Mouse (Mus musculus): ENCODE results near the gene Nelfb. TPM values are rescaled to one million over a fixed set of nuclear protein-coding genes. Genes with fewer than 3 reads are reported as not detected.
A peak's percentile ranks its signal among the peaks of the same experiment; 100 is the strongest.

Gene Nelfb
- polyA plus RNA-seq, 1 experiment from 2014 or later: 117 TPM

DNA sequence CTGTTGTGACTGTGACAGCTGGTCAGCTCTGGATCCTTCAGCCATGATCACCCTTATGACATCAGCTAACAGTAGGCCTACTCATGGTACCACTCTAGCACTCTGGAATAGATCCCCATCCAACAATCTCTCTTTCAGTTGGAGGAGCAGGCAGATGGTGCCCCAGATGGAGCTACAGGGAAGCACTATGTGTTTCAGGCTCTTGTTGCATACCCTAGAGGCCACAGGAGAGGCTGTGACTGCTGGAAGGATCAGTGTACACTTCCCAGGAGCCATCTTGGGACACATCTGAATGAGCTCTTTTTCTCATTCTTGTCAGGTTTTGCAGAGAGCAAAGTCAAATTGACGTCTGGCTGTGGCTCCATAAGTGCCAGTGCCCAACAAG is 39.5 kb downstream of the Nelfb start:
- Histone ChIP-seq H3K9ac (no peak overlapping the region), H3K36me3 (no peaks in the 10 kb centered on the region), H3K4me3 (no peak overlapping the region), H3K4me2 (no peak overlapping the region), H3K27me3 (no peaks in the 10 kb centered on the region), H3K27ac (no peak overlapping the region), H3K9me3 (no peaks in the 10 kb centered on the region), H3K4me1 (peaks cover 36% of the 10 kb centered on the region)
- no peak for ATAC-seq (ENCODE audit: insufficient number of reproducible peaks, low FRiP score, low TSS enrichment, low read depth)
- 49% methylated on average over 1 of the region's 1 CpGs for WGBS

DNA sequence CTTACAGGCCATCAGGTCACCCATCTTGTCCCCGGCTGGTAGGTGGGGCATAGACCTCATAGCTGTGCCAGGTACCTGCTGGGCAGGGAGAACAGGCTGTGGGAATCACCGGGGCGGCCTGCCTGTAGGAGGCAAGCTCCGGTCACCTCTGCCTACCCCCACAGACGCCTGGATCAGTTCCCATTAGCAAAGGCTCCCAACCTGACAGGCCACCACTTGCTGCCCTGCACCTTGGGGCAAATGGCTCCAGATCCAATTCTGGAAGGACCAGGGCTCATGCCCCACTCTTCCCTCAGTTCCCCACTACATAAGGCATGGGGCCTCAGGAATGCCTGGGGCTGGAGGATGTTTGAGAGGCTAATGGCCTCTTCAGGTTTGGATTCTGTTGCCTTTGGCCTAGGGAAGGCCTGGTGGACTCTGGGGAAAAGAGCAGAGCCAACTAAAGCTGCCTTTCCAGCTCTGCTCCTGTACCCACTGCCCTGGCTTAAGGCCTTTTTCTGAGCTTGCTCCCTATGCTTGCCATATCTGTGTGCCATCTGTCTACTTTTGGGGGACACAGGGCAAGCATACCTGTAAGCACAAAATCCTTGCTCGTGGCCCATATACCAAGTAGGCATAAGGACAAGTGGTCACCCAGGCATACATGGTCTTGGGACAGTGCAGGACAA is 40.1 kb downstream of the Nelfb start:
- WGBS: 70% methylated on average over 6 of the region's 6 CpGs
- H3K4me2 ChIP-seq: no peak overlapping the region
- H3K9ac ChIP-seq: no peak overlapping the region
- H3K4me1 ChIP-seq: peaks cover 30% of the 10 kb centered on the region
- H3K9me3 ChIP-seq: no peaks in the 10 kb centered on the region
- ATAC-seq (ENCODE audit: insufficient number of reproducible peaks, low FRiP score, low TSS enrichment, low read depth): no peak
- H3K36me3 ChIP-seq: no peaks in the 10 kb centered on the region
- H3K4me3 ChIP-seq: no peak overlapping the region
- H3K27me3 ChIP-seq: no peaks in the 10 kb centered on the region
- H3K27ac ChIP-seq: no peak overlapping the region

DNA sequence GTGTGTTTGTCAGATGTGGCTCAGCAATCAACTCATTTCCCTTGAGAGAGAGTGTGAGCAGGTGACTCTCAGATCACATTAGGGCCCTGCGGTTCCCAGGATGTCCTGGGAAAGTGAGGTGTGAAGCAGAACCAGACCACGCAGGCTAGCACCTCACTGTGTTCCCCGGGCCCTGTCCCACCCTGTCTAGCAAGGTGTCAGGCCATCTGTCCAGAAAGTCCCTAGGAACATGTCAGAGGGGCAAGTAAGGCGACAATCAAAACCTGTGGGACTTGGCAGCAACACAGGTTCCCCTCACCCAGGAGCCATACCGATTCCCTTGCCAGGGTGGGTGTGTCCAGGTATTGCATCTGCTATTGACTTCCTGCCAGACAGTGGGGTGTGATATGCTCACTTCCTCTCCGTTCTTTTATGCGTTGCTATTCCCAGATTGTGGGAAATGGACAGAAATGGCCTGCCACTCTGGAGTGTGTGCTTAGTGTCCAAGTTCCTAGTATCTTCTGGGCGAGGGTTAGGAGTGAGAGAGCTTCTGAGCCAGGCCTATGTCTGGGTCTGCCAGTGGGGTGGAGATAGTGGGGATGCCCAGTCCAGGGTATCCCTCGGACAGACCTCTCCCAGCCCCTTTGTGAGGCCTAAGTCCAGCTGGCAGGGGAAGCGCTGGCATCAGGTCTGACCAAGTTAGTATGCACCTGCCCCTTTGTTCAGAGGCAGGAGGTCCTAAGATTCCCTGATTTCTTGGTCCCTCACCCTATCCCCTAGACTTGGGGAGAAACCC is 40.8 kb downstream of the Nelfb start:
- Histone ChIP-seq H3K4me2 (no peak overlapping the region), H3K4me1 (peaks cover 28% of the 10 kb centered on the region), H3K9ac (no peak overlapping the region), H3K27me3 (no peaks in the 10 kb centered on the region), H3K27ac (peak overlapping the region; percentile 48; the same call in 1 of the 2 replicates), H3K4me3 (no peak overlapping the region), H3K36me3 (no peaks in the 10 kb centered on the region), H3K9me3 (no peaks in the 10 kb centered on the region)
- ATAC-seq (ENCODE audit: insufficient number of reproducible peaks, low FRiP score, low TSS enrichment, low read depth): no peak
- 51% methylated on average over 10 of the region's 10 CpGs for WGBS

DNA sequence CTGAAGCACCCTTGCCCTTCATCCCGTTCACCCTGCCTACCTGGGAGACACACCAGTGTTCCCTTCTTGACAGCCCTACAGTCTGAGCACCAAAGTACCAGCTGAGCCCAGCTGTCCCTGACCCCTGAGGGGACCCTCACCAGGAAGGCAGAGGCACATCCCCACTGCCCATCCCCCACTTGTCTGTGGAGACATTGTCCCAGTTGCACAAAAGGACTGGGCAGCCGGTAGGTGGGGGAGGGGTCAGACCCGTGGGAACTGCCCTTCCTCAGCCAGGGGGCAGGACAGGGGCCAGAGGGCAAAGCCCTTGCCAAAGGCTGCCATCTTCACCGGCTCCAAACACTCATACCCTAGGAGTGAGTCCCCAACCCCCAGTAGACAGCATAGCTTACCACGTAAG is 41.5 kb downstream of the Nelfb start:
- Histone ChIP-seq H3K4me2 (no peak overlapping the region), H3K9ac (no peak overlapping the region), H3K36me3 (no peaks in the 10 kb centered on the region), H3K4me1 (peaks cover 28% of the 10 kb centered on the region), H3K27ac (no peak overlapping the region), H3K9me3 (no peaks in the 10 kb centered on the region), H3K27me3 (no peaks in the 10 kb centered on the region), H3K4me3 (no peak overlapping the region)
- no peak for ATAC-seq (ENCODE audit: insufficient number of reproducible peaks, low FRiP score, low TSS enrichment, low read depth)
- 38% methylated on average over 5 of the region's 5 CpGs for WGBS

DNA sequence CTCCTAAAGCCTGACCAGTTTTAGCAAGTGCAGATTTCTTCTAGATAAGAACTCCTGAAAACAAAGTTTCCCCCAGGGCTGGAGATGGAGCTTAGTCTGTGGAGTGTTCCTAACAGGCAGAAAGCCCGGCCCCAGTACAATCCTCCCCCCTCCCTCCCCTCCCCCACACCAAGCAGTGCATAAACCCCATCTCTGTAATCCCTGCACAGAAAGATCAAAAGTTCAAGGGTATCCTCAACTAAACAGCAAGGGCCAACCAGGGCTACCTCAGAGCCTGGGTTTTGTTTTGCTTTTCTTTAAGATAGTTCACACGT is 42.7 kb downstream of the Nelfb start:
- Histone ChIP-seq H3K4me3 (peak overlapping the region; percentile 47), H3K9me3 (no peaks in the 10 kb centered on the region), H3K27me3 (no peaks in the 10 kb centered on the region), H3K4me2 (peak overlapping the region; percentile 89), H3K4me1 (peaks cover 33% of the 10 kb centered on the region), H3K9ac (no peak overlapping the region), H3K36me3 (no peaks in the 10 kb centered on the region), H3K27ac (peak overlapping the region; percentile 57)
- WGBS: 24% methylated on average over 2 of the region's 2 CpGs
- ATAC-seq (ENCODE audit: insufficient number of reproducible peaks, low FRiP score, low TSS enrichment, low read depth): no peak

DNA sequence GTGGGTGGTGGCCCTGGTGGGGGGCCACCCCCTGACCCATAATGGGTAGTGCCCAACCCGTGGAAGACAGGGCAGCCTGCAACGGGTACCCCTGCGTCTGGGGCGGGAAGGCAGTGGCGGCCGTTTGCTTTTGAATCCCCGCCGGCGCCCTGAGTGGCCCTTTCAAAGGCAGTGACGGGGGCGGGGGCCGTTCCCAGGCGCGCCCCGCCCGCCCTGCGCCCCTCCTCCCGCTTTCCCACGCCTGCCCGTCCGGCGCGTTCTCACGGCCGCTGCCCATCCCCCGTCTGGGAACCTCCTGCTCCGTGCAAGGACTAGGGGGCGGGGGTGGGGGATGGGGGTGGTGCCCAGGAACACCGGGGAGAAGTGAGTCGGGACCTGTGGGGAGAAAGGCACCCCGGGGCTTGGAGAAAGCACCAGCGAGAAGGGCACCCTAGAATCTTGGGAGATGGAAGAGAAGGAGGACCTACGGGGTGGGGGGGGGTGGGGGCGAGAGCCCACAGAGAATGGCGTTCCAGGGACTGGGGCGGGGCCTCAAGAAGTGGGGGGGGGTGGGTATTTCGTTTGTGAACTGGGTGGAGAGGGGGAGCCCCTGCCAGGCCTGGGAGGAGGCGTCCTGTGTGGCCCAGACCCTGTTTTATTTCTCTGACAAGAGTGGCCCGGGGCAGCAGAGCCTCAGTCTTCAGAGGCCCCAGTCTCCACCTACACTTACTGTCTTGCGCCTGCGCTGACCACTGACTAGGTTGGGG is 43.2 kb downstream of the Nelfb start:
- peak overlapping the region; percentile 89 for H3K4me2 ChIP-seq
- peak overlapping the region; percentile 47 for H3K4me3 ChIP-seq
- no peaks in the 10 kb centered on the region for H3K36me3 ChIP-seq
- H3K9ac ChIP-seq: peak overlapping the region; percentile 40
- WGBS: 2% methylated on average over 17 of the region's 41 CpGs
- peaks cover 38% of the 10 kb centered on the region for H3K4me1 ChIP-seq
- H3K9me3 ChIP-seq: no peaks in the 10 kb centered on the region
- ATAC-seq (ENCODE audit: insufficient number of reproducible peaks, low FRiP score, low TSS enrichment, low read depth): 0 out of 2 replicates have a peak, but pooled peaks have one; percentile 26
- no peaks in the 10 kb centered on the region for H3K27me3 ChIP-seq
- H3K27ac ChIP-seq: peak overlapping the region; percentile 57

DNA sequence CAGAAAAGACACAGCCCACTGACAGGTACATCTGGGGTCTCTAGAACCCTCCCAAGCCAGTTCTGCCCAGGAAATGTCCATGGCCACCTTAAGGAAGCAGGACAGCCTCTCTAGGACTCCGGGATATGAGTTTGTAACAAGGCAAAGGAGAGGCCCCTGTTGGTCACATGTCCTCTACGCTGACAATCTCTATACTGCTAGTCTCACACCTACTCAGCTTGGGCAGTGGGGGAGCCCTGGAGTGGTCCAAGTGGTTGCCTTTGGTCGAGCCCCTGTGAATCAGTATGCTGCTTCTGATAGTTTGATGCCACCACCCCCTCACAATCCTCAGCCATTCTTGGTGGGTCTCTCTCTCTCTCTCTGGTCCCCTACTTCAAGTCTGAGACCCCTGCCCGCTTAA is 43.8 kb downstream of the Nelfb start:
- no peak for ATAC-seq (ENCODE audit: insufficient number of reproducible peaks, low FRiP score, low TSS enrichment, low read depth)
- peak overlapping the region; percentile 47 for H3K4me3 ChIP-seq
- 23% methylated on average over 4 of the region's 4 CpGs for WGBS
- no peaks in the 10 kb centered on the region for H3K9me3 ChIP-seq
- no peak overlapping the region for H3K9ac ChIP-seq
- peak overlapping the region; percentile 57; the same call in 1 of the 2 replicates for H3K27ac ChIP-seq
- H3K4me2 ChIP-seq: peak overlapping the region; percentile 89
- H3K27me3 ChIP-seq: no peaks in the 10 kb centered on the region
- H3K36me3 ChIP-seq: no peaks in the 10 kb centered on the region
- peaks cover 44% of the 10 kb centered on the region for H3K4me1 ChIP-seq

DNA sequence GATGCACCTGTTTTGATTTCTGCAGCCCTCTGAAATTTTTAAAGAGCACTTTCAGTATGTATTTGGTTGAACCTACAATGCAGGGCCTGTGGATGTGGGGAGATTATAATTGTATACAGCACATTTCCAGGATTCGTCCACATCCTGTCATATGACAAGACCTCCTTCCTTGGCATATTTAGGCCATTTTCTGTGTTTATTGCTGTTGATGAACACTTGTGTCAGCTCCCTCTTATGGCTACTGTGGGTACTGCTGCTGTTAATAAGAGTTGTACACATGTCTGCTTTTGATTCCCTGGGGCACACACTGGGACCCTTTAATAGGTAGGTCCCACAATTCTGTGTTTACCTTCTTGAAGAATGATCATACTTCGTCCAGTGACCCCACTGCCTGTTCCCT is 53.6 kb downstream of the Nelfb start:
- no peak for ATAC-seq (ENCODE audit: insufficient number of reproducible peaks, low FRiP score, low TSS enrichment, low read depth)
- H3K9me3 ChIP-seq: no peaks in the 10 kb centered on the region
- H3K27me3 ChIP-seq: no peaks in the 10 kb centered on the region
- no peak overlapping the region for H3K4me2 ChIP-seq
- H3K27ac ChIP-seq: no peak overlapping the region
- H3K4me1 ChIP-seq: peaks cover 2% of the 10 kb centered on the region; the same call in 1 of the 2 replicates
- H3K4me3 ChIP-seq: no peak overlapping the region
- WGBS: 47% methylated on average over 2 of the region's 2 CpGs
- no peak overlapping the region for H3K9ac ChIP-seq
- H3K36me3 ChIP-seq: no peaks in the 10 kb centered on the region

DNA sequence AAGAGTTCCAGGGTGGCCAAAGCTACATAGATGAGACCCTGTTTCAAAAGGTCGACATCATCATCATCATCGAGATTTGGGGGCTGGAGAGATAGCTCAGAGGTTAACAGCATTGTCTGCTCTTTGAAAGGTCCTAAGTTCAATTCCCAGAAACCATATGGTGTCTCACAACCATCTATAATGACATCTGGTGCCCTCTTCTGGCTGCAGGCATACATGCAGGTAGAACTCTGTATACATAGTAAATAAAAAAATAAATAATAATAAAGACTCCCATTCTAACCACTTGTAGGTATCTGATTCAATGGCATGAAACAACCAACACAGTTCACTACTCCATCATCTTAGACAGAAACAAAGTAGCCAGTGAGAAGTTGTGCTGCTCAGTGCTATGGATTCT is 54.3 kb downstream of the Nelfb start:
- H3K9ac ChIP-seq: no peak overlapping the region
- no peaks in the 10 kb centered on the region for H3K36me3 ChIP-seq
- H3K4me3 ChIP-seq: no peak overlapping the region
- 41% methylated on average over 2 of the region's 2 CpGs for WGBS
- H3K9me3 ChIP-seq: no peaks in the 10 kb centered on the region
- H3K4me2 ChIP-seq: no peak overlapping the region
- H3K4me1 ChIP-seq: no peaks in the 10 kb centered on the region
- no peak for ATAC-seq (ENCODE audit: insufficient number of reproducible peaks, low FRiP score, low TSS enrichment, low read depth)
- H3K27me3 ChIP-seq: no peaks in the 10 kb centered on the region
- no peak overlapping the region for H3K27ac ChIP-seq

DNA sequence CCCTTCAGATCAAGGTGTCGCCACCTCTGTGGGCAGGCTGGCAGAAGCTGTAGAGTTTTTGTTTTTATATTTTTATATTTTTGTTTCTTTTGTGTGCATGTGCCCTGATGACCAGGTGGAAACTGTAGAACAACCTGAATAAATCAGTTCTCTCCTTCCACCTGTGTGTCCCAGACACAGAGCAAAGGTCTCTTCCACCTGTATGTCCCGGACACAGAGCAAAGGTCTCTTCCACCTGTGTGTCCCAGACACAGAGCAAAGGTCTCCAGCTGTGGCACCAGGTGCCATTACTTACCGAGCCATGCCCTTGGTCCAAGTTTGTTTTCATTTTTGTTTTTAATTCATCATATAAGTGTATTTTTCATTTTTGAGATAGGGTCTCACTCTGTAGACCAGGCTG is 55.1 kb downstream of the Nelfb start:
- no peaks in the 10 kb centered on the region for H3K27me3 ChIP-seq
- no peaks in the 10 kb centered on the region for H3K4me1 ChIP-seq
- ATAC-seq (ENCODE audit: insufficient number of reproducible peaks, low FRiP score, low TSS enrichment, low read depth): no peak
- no peak overlapping the region for H3K27ac ChIP-seq
- H3K9me3 ChIP-seq: no peaks in the 10 kb centered on the region
- no peaks in the 10 kb centered on the region for H3K36me3 ChIP-seq
- no peak overlapping the region for H3K4me3 ChIP-seq
- 84% methylated on average over 3 of the region's 3 CpGs for WGBS
- H3K4me2 ChIP-seq: no peak overlapping the region
- H3K9ac ChIP-seq: no peak overlapping the region

DNA sequence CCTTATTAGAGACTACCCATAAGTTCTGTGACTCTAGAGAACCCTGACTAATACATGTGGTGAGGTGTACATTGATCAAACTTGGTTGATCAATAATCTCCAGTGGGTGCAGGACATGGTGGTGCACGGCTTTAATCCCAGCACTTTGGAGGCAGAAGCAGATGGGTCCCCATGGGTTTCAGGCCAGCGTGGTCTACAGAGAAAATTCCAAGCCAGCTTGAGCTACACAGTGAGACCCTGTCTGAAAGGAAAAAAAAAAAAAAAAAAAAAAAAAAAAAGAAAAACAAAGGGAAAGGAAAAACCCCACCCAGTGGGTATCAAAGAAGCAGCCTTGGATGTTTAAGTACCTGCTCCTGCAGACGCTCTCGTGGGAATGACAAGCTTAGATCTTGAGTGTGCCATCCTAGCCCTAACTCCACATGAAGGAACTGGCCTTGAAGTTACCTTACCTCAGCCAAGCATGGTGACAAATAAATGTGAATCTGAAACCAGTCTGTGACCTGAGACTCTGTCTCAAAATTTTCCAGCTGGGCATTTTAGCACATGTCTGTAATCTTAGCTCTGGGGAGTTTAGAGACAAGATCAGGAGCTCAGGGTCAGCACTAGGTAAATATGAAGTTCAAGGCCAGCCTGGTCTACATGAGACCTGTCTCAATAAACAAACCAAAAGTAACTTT is 59.9 kb downstream of the Nelfb start:
- no peaks in the 10 kb centered on the region for H3K9me3 ChIP-seq
- H3K27me3 ChIP-seq: no peaks in the 10 kb centered on the region
- H3K4me3 ChIP-seq: no peak overlapping the region
- no peak overlapping the region for H3K4me2 ChIP-seq
- WGBS: 70% methylated on average over 4 of the region's 4 CpGs
- H3K9ac ChIP-seq: no peak overlapping the region
- no peaks in the 10 kb centered on the region for H3K4me1 ChIP-seq
- H3K36me3 ChIP-seq: no peaks in the 10 kb centered on the region
- no peak overlapping the region for H3K27ac ChIP-seq
- no peak for ATAC-seq (ENCODE audit: insufficient number of reproducible peaks, low FRiP score, low TSS enrichment, low read depth)
